Mouse (Mus musculus): ENCODE measurements around the gene Cisd1.
"Not testable (repeated sequence)": the region's sequence is repeated elsewhere in the genome, so short reads cannot be mapped to it uniquely, and the experiment has no call there.

The Cisd1 gene

GRCm38 (mm10) chr10:71344579-71345143, at the start of gene Cisd1:
Cisd1 (minus strand) TSS chr10:71344954.
- no peaks in the 10 kb centered on the region for H3K9me3 ChIP-seq (ENCODE audit: low read length)

GRCm38 (mm10) chr10:71389311-71389710, 44.6 kb upstream of the Cisd1 start:
- Histone ChIP-seq H3K27me3 (ENCODE audit: insufficient read depth, low read length) (no peaks in the 10 kb centered on the region), H3K4me3 (replicated peaks; ENCODE audit: low read length) (no peak overlapping the region), H3K36me3 (ENCODE audit: insufficient read depth, low read length) (peaks cover 12% of the 10 kb centered on the region), H3K9me3 (ENCODE audit: low read length) (peaks cover 3% of the 10 kb centered on the region), H3K4me1 (replicated peaks; ENCODE audit: low read depth, low read length) (peaks cover 11% of the 10 kb centered on the region; the same call in 1 of the 2 replicates)
- TF ChIP-seq CTCF (conservative IDR thresholded peaks at IDR 0.05; ENCODE audit: low read length) (no peak), POU5F1 (IDR thresholded peaks at IDR 0.05; ENCODE audit: borderline replicate concordance, low read length) (no peak), NANOG (IDR thresholded peaks at IDR 0.05; ENCODE audit: borderline replicate concordance, low read length) (no peak)

More at GRCm38 (mm10) chr10:71344579-71345143, at the start of gene Cisd1:
- Histone ChIP-seq H3K27me3 (ENCODE audit: insufficient read depth, low read length) (no peaks in the 10 kb centered on the region), H3K4me1 (replicated peaks; ENCODE audit: low read depth, low read length) (peaks cover 76% of the 10 kb centered on the region), H3K4me3 (replicated peaks; ENCODE audit: low read length) (peak within 1 kb of the TSS; percentile 93), H3K36me3 (ENCODE audit: insufficient read depth, low read length) (peaks cover 21% of the 10 kb centered on the region)
- TF ChIP-seq NANOG (IDR thresholded peaks at IDR 0.05; ENCODE audit: borderline replicate concordance, low read length) (no peak), POU5F1 (IDR thresholded peaks at IDR 0.05; ENCODE audit: borderline replicate concordance, low read length) (no peak), CTCF (conservative IDR thresholded peaks at IDR 0.05; ENCODE audit: low read length) (no peak)

DNA sequence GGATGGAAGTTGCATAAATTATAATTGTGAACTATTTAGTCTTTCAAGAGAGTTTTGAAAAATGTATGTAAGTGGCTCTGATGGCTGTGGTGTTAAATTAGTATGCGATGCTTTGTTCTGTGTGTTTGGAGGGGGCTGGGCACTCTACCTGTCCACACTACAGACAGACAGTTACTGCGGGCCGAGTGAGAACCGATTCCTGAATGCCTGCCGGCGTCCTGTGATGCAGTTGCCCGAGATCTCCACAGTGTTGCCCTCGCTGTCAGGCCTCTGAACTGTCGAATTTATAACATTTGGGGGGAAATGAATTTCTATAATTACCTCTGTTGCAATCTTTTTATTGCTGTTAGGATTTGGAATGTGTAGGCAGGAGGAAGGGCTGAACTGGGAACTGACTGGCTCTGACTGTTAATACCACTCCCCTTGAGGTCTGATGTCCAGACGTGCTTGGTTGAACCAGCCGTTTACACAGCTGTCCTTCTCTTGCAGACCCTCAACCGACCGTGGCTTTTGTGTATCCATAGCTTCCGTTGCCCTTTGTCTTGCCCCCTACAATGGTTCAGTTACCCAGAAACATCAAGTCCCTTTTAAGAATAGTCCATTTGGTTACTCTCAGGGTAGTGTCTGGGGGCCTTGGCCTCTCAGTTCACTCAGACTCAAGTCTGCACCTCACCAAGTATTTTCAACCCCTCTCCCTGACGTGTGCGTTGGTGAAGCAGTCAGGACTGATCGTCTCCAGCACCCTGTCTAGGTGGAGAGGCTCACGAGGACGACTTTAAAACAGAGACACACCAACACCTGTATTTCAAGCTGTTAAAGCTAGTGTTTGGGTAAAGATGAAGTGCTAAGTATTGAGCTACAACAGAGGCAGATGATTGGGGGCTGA, 39.6 kb upstream of the Cisd1 start:
- TF ChIP-seq CTCF (conservative IDR thresholded peaks at IDR 0.05; ENCODE audit: low read length) (no peak), POU5F1 (IDR thresholded peaks at IDR 0.05; ENCODE audit: borderline replicate concordance, low read length) (no peak), NANOG (IDR thresholded peaks at IDR 0.05; ENCODE audit: borderline replicate concordance, low read length) (no peak)
- peaks cover 54% of the 10 kb centered on the region for H3K36me3 ChIP-seq (ENCODE audit: insufficient read depth, low read length)

GRCm38 (mm10) chr10:71383552-71383924, 38.8 kb upstream of the Cisd1 start:
- H3K4me3 ChIP-seq (replicated peaks; ENCODE audit: low read length); H3K27me3 ChIP-seq (ENCODE audit: insufficient read depth, low read length); H3K9me3 ChIP-seq (ENCODE audit: low read length): not testable (repeated sequence)
- Histone ChIP-seq H3K36me3 (ENCODE audit: insufficient read depth, low read length) (peaks cover 63% of the 10 kb centered on the region), H3K4me1 (replicated peaks; ENCODE audit: low read depth, low read length) (peaks cover 43% of the 10 kb centered on the region)

More for the DNA sequence above, 39.6 kb upstream of the Cisd1 start:
- no peak overlapping the region for H3K4me3 ChIP-seq (replicated peaks; ENCODE audit: low read length)
- no peaks in the 10 kb centered on the region for H3K9me3 ChIP-seq (ENCODE audit: low read length)
- H3K27me3 ChIP-seq (ENCODE audit: insufficient read depth, low read length), result no peaks in the 10 kb centered on the region
- peaks cover 36% of the 10 kb centered on the region for H3K4me1 ChIP-seq (replicated peaks; ENCODE audit: low read depth, low read length)

DNA sequence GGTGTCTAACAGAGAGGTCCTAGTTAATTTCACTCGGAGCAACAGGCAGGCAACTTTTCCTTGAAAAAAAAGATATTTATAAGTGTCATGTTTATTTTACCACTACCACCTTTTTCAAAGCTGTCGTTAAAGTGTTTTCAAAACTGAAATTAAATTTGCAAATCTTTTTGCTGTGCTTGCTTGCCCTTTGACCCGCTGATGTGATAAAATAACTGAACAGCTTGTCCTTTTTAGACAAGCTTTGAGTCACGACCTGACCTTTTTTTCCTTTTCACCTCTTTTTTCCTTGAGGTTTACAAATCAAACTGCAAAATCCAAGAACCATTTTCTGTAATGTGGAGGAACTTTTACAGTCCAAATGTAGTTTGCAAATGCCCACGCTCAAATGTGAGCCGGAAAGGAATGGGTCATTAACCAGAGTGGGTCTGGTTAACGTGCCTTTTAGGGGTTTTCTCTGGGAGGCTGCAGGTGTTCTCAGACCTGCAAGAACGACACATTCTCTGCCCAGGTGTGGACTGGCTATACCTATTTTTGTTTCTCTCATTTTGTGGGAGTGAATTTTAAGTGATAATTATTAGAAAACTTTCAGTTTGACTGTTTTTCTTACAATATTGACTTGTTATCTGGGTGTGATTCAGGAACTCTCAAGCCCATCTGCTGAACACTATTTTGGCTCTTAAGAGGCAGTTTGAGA, 38.3 kb upstream of the Cisd1 start:
- no peaks in the 10 kb centered on the region for H3K9me3 ChIP-seq (ENCODE audit: low read length)
- peaks cover 68% of the 10 kb centered on the region for H3K36me3 ChIP-seq (ENCODE audit: insufficient read depth, low read length)
- peaks cover 43% of the 10 kb centered on the region for H3K4me1 ChIP-seq (replicated peaks; ENCODE audit: low read depth, low read length)
- no peak overlapping the region for H3K4me3 ChIP-seq (replicated peaks; ENCODE audit: low read length)
- no peaks in the 10 kb centered on the region for H3K27me3 ChIP-seq (ENCODE audit: insufficient read depth, low read length)
- TF ChIP-seq CTCF (conservative IDR thresholded peaks at IDR 0.05; ENCODE audit: low read length) (no peak), NANOG (IDR thresholded peaks at IDR 0.05; ENCODE audit: borderline replicate concordance, low read length) (no peak), POU5F1 (IDR thresholded peaks at IDR 0.05; ENCODE audit: borderline replicate concordance, low read length) (no peak)

GRCm38 (mm10) chr10:71382109-71382508, 37.4 kb upstream of the Cisd1 start:
- peaks cover 37% of the 10 kb centered on the region for H3K4me1 ChIP-seq (replicated peaks; ENCODE audit: low read depth, low read length)
- peaks cover 75% of the 10 kb centered on the region for H3K36me3 ChIP-seq (ENCODE audit: insufficient read depth, low read length)
- no peaks in the 10 kb centered on the region for H3K27me3 ChIP-seq (ENCODE audit: insufficient read depth, low read length)
- TF ChIP-seq POU5F1 (IDR thresholded peaks at IDR 0.05; ENCODE audit: borderline replicate concordance, low read length) (no peak), CTCF (conservative IDR thresholded peaks at IDR 0.05; ENCODE audit: low read length) (no peak), NANOG (IDR thresholded peaks at IDR 0.05; ENCODE audit: borderline replicate concordance, low read length) (no peak)
- peak overlapping the region; percentile 45 for H3K4me3 ChIP-seq (replicated peaks; ENCODE audit: low read length)
- no peaks in the 10 kb centered on the region for H3K9me3 ChIP-seq (ENCODE audit: low read length)

- H3K4me1 ChIP-seq (replicated peaks; ENCODE audit: low read depth, low read length), result peaks cover 36% of the 10 kb centered on the region
- no peaks in the 10 kb centered on the region for H3K9me3 ChIP-seq (ENCODE audit: low read length)
- no peaks in the 10 kb centered on the region for H3K27me3 ChIP-seq (ENCODE audit: insufficient read depth, low read length)
- H3K4me3 ChIP-seq (replicated peaks; ENCODE audit: low read length), result peak overlapping the region; percentile 45
- no peak for TF ChIP-seq NANOG (IDR thresholded peaks at IDR 0.05; ENCODE audit: borderline replicate concordance, low read length)
- TF ChIP-seq POU5F1 (IDR thresholded peaks at IDR 0.05; ENCODE audit: borderline replicate concordance, low read length), result no peak
- no peak for TF ChIP-seq CTCF (conservative IDR thresholded peaks at IDR 0.05; ENCODE audit: low read length)
- H3K36me3 ChIP-seq (ENCODE audit: insufficient read depth, low read length), result peaks cover 81% of the 10 kb centered on the region
These were observed 36.8 kb upstream of the Cisd1 start for GRCm38 (mm10) chr10:71381471-71382033.

GRCm38 (mm10) chr10:71380406-71380805, 35.7 kb upstream of the Cisd1 start:
- no peaks in the 10 kb centered on the region for H3K9me3 ChIP-seq (ENCODE audit: low read length)
- H3K36me3 ChIP-seq (ENCODE audit: insufficient read depth, low read length), result peaks cover 92% of the 10 kb centered on the region
- H3K4me1 ChIP-seq (replicated peaks; ENCODE audit: low read depth, low read length), result peaks cover 44% of the 10 kb centered on the region
- TF ChIP-seq CTCF (conservative IDR thresholded peaks at IDR 0.05; ENCODE audit: low read length), result no peak
- no peak for TF ChIP-seq NANOG (IDR thresholded peaks at IDR 0.05; ENCODE audit: borderline replicate concordance, low read length)
- TF ChIP-seq POU5F1 (IDR thresholded peaks at IDR 0.05; ENCODE audit: borderline replicate concordance, low read length), result no peak
- H3K4me3 ChIP-seq (replicated peaks; ENCODE audit: low read length), result no peak overlapping the region
- H3K27me3 ChIP-seq (ENCODE audit: insufficient read depth, low read length), result no peaks in the 10 kb centered on the region

All from E14TG2a.4 (cell line).